14 mouse cellular contexts compared by ENCODE assay signal in the genomic region with DNA sequence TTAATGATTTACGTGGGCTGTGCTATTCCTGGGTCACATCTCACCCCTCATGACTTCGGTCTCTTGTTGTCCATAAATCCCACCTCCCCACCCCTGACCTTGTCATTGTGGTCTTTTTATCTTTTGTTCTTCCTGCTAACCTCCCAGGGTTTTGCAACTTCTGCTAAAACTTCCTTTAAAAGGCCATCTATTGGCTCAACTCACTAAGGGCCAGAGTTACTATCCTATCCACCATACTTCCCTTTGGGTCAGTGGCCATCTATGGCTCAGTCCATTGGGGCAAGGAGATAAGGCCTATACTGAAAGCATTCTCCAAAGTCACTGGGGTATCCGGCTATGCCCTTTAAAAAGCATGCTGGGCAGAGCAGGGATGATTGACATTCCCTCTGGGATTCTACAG.
"Had no signal": no experiment of that assay in that cellular context is flagged by ENCODE, and none has a peak within 500 bp of the region (broad histone marks: within the 10 kb centered on the region; RNA-seq: fewer than 3 reads in every experiment).

No protein-coding gene starts in this region.

- DNase-seq: lung, adult 2 months; lung, postnatal 14 days; lung, postnatal 36 days; midbrain, embryonic 14.5 days; retina, postnatal 1 day; right cerebral cortex, adult 18-20 months; right cerebral cortex, postnatal 25 days; right cerebral cortex, postnatal 4 days; spleen, adult 18-20 months; thymus, adult 2 months; thymus, postnatal 14 days; thymus, postnatal 36 days had no signal

- ATAC-seq: lung, postnatal 0 days; midbrain, embryonic 16.5 days had no signal
